Mouse (Mus musculus) C2C12 (cell line): ENCODE results near the gene Insyn1. TPM values are rescaled to one million over a fixed set of nuclear protein-coding genes. Genes with fewer than 3 reads are reported as not detected.

ENCODE experiments used
- H3K27me3 ChIP-seq: one replicate; pipeline ENCODE4 v1.6.1; 2011; ENCODE audit not compliant: control insufficient read depth, insufficient read depth, insufficient read length
- H3K36me3 ChIP-seq: one replicate; pipeline ENCODE4 v1.6.1; 2011; ENCODE audit not compliant: control insufficient read depth, insufficient read depth
- H3K4me3 ChIP-seq: one replicate; pipeline ENCODE4 v1.5.1; 2011; ENCODE audit warnings: mild to moderate bottlenecking, control low read depth; ENCODE audit not compliant: poor library complexity, insufficient read depth, severe bottlenecking
- H3K79me2 ChIP-seq: one replicate; pipeline ENCODE4 v1.6.1; 2011; ENCODE audit not compliant: control insufficient read depth, insufficient read depth
- H3K79me3 ChIP-seq: one replicate; pipeline ENCODE4 v1.6.1; 2011; ENCODE audit warnings: low read depth, control low read depth
- H3ac ChIP-seq: one replicate; pipeline ENCODE3; 2011; ENCODE audit warnings: low read depth; ENCODE audit not compliant: control insufficient read depth, insufficient read length
- CEBPB ChIP-seq: IDR thresholded peaks from one replicate; pipeline ENCODE4 v1.6.1; 2011; ENCODE audit warnings: low read depth, mild to moderate bottlenecking, control low read depth, moderate library complexity
- CTCF ChIP-seq: IDR thresholded peaks from one replicate; pipeline ENCODE4 v1.5.1; 2011; ENCODE audit not compliant: control insufficient read depth, insufficient read depth, insufficient read length
- FOSL1 ChIP-seq: IDR thresholded peaks from one replicate; pipeline ENCODE4 v1.8.0; 2011; ENCODE audit warnings: mild to moderate bottlenecking, low read length; ENCODE audit not compliant: poor library complexity, insufficient read depth, severe bottlenecking
- MAX ChIP-seq: IDR thresholded peaks from one replicate; pipeline ENCODE4 v1.6.1; 2011; ENCODE audit warnings: mild to moderate bottlenecking, control low read depth
- MYOD1 ChIP-seq: IDR thresholded peaks from one replicate; pipeline ENCODE4 v1.6.1; 2011; ENCODE audit warnings: low read depth; ENCODE audit not compliant: control insufficient read depth, insufficient read length
- MYOG ChIP-seq: IDR thresholded peaks from one replicate; pipeline ENCODE4 v1.6.1; 2011; ENCODE audit not compliant: control insufficient read depth, insufficient read length; ENCODE audit errors: extremely low read depth
- USF1 ChIP-seq: IDR thresholded peaks from one replicate; pipeline ENCODE4 v1.6.1; 2011; ENCODE audit warnings: low read depth, mild to moderate bottlenecking, control low read depth, moderate library complexity
- long read RNA-seq, 2 experiments: library from polyadenylated mRNA; unstranded; transcript quantifications; one replicate each; pipeline ENCODE4 v2.0.0; 2019 to 2020
- polyA plus RNA-seq: library from polyadenylated mRNA; unstranded; fragments of >200 nt; fragmentation: generic; extraction: Trizol; gene quantifications from one replicate; pipeline ENCODE4 v1.2.1, GENCODE M21; 2012; ENCODE audit warnings: missing spikeins

The Insyn1 gene
- polyA plus RNA-seq: 23.3 TPM
- long read RNA-seq, experiment 1, partial matches to known transcripts: 1 of 2 reads
- long read RNA-seq, experiment 1, other reads (novel, unspliced or antisense): 1 of 2 reads
- long read RNA-seq, experiment 2, partial matches to known transcripts: 0 of 2 reads
- long read RNA-seq, experiment 2, other reads (novel, unspliced or antisense): 0 of 2 reads

GRCm38 (mm10) chr9:58487851-58488801 lies at the start of gene Insyn1:
Insyn1 (plus strand) TSS chr9:58488603.
- Histone ChIP-seq H3K79me2 (no peaks in the 10 kb centered on the region), H3K27me3 (no peaks in the 10 kb centered on the region), H3K36me3 (no peaks in the 10 kb centered on the region), H3ac (peak within 1 kb of the TSS; percentile 85), H3K79me3 (no peaks in the 10 kb centered on the region), H3K4me3 (peak within 1 kb of the TSS; percentile 32)
- TF ChIP-seq CEBPB (no peak), MAX (no peak), CTCF (no peak), MYOD1 (no peak), MYOG (no peak), FOSL1 (no peak), USF1 (no peak)

GRCm38 (mm10) chr9:58438921-58439396 lies 49.4 kb upstream of the Insyn1 start:
- Histone ChIP-seq H3ac (no peak overlapping the region), H3K79me3 (no peaks in the 10 kb centered on the region), H3K79me2 (no peaks in the 10 kb centered on the region), H3K36me3 (no peaks in the 10 kb centered on the region), H3K27me3 (no peaks in the 10 kb centered on the region), H3K4me3 (no peak overlapping the region)
- TF ChIP-seq FOSL1 (no peak), CTCF (no peak), MAX (no peak), CEBPB (no peak), MYOG (no peak), USF1 (no peak), MYOD1 (no peak)

GRCm38 (mm10) chr9:58440100-58440499 lies 48.3 kb upstream of the Insyn1 start:
- H3K79me3 ChIP-seq: no peaks in the 10 kb centered on the region

GRCm38 (mm10) chr9:58440614-58441013 lies 47.8 kb upstream of the Insyn1 start:
- TF ChIP-seq MYOG (no peak), USF1 (no peak), MYOD1 (no peak), FOSL1 (no peak), CEBPB (no peak), MAX (no peak), CTCF (no peak)
- H3K79me3 ChIP-seq: no peaks in the 10 kb centered on the region
- H3K27me3 ChIP-seq: no peaks in the 10 kb centered on the region
- no peak overlapping the region for H3ac ChIP-seq
- H3K79me2 ChIP-seq: no peaks in the 10 kb centered on the region
- H3K36me3 ChIP-seq: no peaks in the 10 kb centered on the region
- H3K4me3 ChIP-seq: no peak overlapping the region

More at GRCm38 (mm10) chr9:58440100-58440499, 48.3 kb upstream of the Insyn1 start:
- H3K79me2 ChIP-seq: no peaks in the 10 kb centered on the region
- no peaks in the 10 kb centered on the region for H3K27me3 ChIP-seq
- H3K36me3 ChIP-seq: no peaks in the 10 kb centered on the region
- no peak overlapping the region for H3ac ChIP-seq
- H3K4me3 ChIP-seq: no peak overlapping the region
- TF ChIP-seq CTCF (no peak), MYOD1 (no peak), MAX (no peak), FOSL1 (no peak), CEBPB (no peak), MYOG (no peak), USF1 (no peak)

- Histone ChIP-seq H3K27me3 (no peaks in the 10 kb centered on the region), H3ac (no peak overlapping the region), H3K79me3 (no peaks in the 10 kb centered on the region), H3K79me2 (no peaks in the 10 kb centered on the region), H3K4me3 (no peak overlapping the region), H3K36me3 (no peaks in the 10 kb centered on the region)
- TF ChIP-seq FOSL1 (no peak), MYOG (no peak), CTCF (no peak), MYOD1 (no peak), USF1 (peak; percentile 70), MAX (no peak), CEBPB (no peak)
Measured at GRCm38 (mm10) chr9:58441351-58442104, 46.9 kb upstream of the Insyn1 start.
